Mouse (Mus musculus) left cerebral cortex, postnatal 36 days (tissue): Measurements from ENCODE around the gene 4933415A04Rik. TPM values are rescaled to one million over a fixed set of nuclear protein-coding genes. Genes with fewer than 3 reads are reported as not detected.

ENCODE experiments used
- DNase-seq, 2 experiments: peaks; one replicate each; pipeline ENCODE4 v3.0.0; 2021 to 2022; ENCODE audit warnings: low spot score in 2 of 2, mixed read lengths in 1 of 2
- intact Hi-C: fragments of 180-260 bp; cut with DNase I; formaldehyde crosslinking; loops from one replicate; pipeline ENCODE4 v1.15.1; 2025
- total RNA-seq, 2 experiments: library from RNA; stranded (reverse); gene quantifications; 2 replicates each; pipeline ENCODE4 v1.2.3; 2021

The 4933415A04Rik gene
- total RNA-seq, 2 experiments from 2014 or later = 0.76 to 0.84 TPM

GRCm38 (mm10) chr11:43624341-43624740, 37.5 kb downstream of the 4933415A04Rik start:
- intact Hi-C loops = no loop called here
- DNase-seq = peak; percentile 24 to 32

- intact Hi-C loops = no loop called here
- DNase-seq = peak; percentile 32 to 35
Observed at GRCm38 (mm10) chr11:43626300-43626926, 39.6 kb downstream of the 4933415A04Rik start.

- peak; percentile 18 to 20 for DNase-seq
- intact Hi-C loops = no loop called here
Observed at GRCm38 (mm10) chr11:43626927-43627645, 40.2 kb downstream of the 4933415A04Rik start.

GRCm38 (mm10) chr11:43631645-43632044, 44.8 kb downstream of the 4933415A04Rik start:
- DNase-seq = no peak
- intact Hi-C loops = loop anchor here (5.0 kb wide), 1 partner anchor 51 kb away; the partner anchor contains the start of gene Pwwp2a

GRCm38 (mm10) chr11:43632566-43632965, 45.7 kb downstream of the 4933415A04Rik start:
- peak; percentile 19 to 32 for DNase-seq
- intact Hi-C loops = loop anchor here (5.0 kb wide), 1 partner anchor 50 kb away; the partner anchor contains the start of gene Pwwp2a

GRCm38 (mm10) chr11:43633165-43633564, 46.3 kb downstream of the 4933415A04Rik start:
- no peak for DNase-seq
- intact Hi-C loops = loop anchor here (5.0 kb wide), 1 partner anchor 49 kb away; the partner anchor contains the start of gene Pwwp2a

GRCm38 (mm10) chr11:43633658-43634401, 47.0 kb downstream of the 4933415A04Rik start:
- intact Hi-C loops = loop anchor here (5.0 kb wide), 1 partner anchor 48 kb away; the partner anchor contains the start of gene Pwwp2a

GRCm38 (mm10) chr11:43636761-43637160, 49.9 kb downstream of the 4933415A04Rik start:
- peak; percentile 17 to 26 for DNase-seq
- intact Hi-C loops = no loop called here

More at GRCm38 (mm10) chr11:43633658-43634401, 47.0 kb downstream of the 4933415A04Rik start:
- DNase-seq = peak; percentile 46 to 47

GRCm38 (mm10) chr11:43638486-43638885, 51.6 kb downstream of the 4933415A04Rik start:
- no peak for DNase-seq
- intact Hi-C loops = no loop called here

Other genes with a start within 250 kb of the 4933415A04Rik start
- 10 to 100 TPM; 21.7 to 26.7 TPM for gene Pttg1, start 160.8 kb upstream of the 4933415A04Rik start, total RNA-seq
- 10 to 100 TPM; 54.5 to 55.6 TPM for gene Slu7, start 153.3 kb upstream of the 4933415A04Rik start, total RNA-seq
- 1 to 10 TPM; 1.4 to 2.1 TPM for gene C1qtnf2, start 112.8 kb upstream of the 4933415A04Rik start, total RNA-seq
- gene Ccnjl, start 58.3 kb upstream of the 4933415A04Rik start, total RNA-seq = 1 to 10 TPM; 3.3 to 4.4 TPM
- not detected for gene Fabp6, start 14.5 kb downstream of the 4933415A04Rik start, total RNA-seq
- gene Pwwp2a, start 95.0 kb downstream of the 4933415A04Rik start, total RNA-seq = 10 to 100 TPM; 56.5 to 62.4 TPM
- 10 to 100 TPM; 52.5 to 64.3 TPM for gene Ttc1, start 161.0 kb downstream of the 4933415A04Rik start, total RNA-seq